Mouse (Mus musculus) embryonic fibroblast, embryonic 13.5 days (primary cell): Measurements from ENCODE around the gene Xpa. TPM values are rescaled to one million over a fixed set of nuclear protein-coding genes. Genes with fewer than 3 reads are reported as not detected.

ENCODE experiments used
- H3K27ac ChIP-seq: 2 replicates; pipeline ENCODE4 v1.5.1; 2012; ENCODE audit warnings: low read length, control low read depth, inconsistent platforms; ENCODE audit not compliant: insufficient read depth
- H3K4me1 ChIP-seq: 2 replicates; pipeline ENCODE4 v1.6.1; 2011; ENCODE audit warnings: low read length; ENCODE audit not compliant: control insufficient read depth, insufficient read depth
- H3K4me3 ChIP-seq: 2 replicates; pipeline ENCODE4 v1.5.1; 2011; ENCODE audit warnings: mild to moderate bottlenecking, control low read depth, low read length; ENCODE audit not compliant: insufficient read depth
- CTCF ChIP-seq: IDR thresholded peaks from 2 replicates; pipeline ENCODE4 v1.5.1; 2011; ENCODE audit warnings: mild to moderate bottlenecking, control low read depth, low read length, moderate library complexity, borderline replicate concordance; ENCODE audit not compliant: insufficient read depth
- POLR2A ChIP-seq: IDR thresholded peaks from 2 replicates; pipeline ENCODE4 v1.6.1; 2011; ENCODE audit warnings: low read depth, mild to moderate bottlenecking, control low read depth, low read length, moderate library complexity
- polyA plus RNA-seq: library from polyadenylated mRNA; stranded (reverse); fragments of >200 nt; gene quantifications from 2 replicates; pipeline ENCODE4 v1.2.4, GENCODE M21; 2011; ENCODE audit warnings: low read depth; ENCODE audit not compliant: missing spikeins, insufficient read length

Gene Xpa
- polyA plus RNA-seq, 1 experiment = 23.6 TPM

- H3K27ac ChIP-seq = no peak overlapping the region
- H3K4me3 ChIP-seq = no peak overlapping the region
- no peaks in the 10 kb centered on the region for H3K4me1 ChIP-seq
- TF ChIP-seq CTCF (no peak), POLR2A (no peak)
Observed at GRCm38 (mm10) chr4:46186466-46186865, 9.6 kb downstream of the Xpa start.

GRCm38 (mm10) chr4:46185890-46186289 is 10.2 kb downstream of the Xpa start:
- Histone ChIP-seq H3K4me1 (no peaks in the 10 kb centered on the region), H3K4me3 (no peak overlapping the region), H3K27ac (no peak overlapping the region)
- no peak for TF ChIP-seq CTCF
- no peak for TF ChIP-seq POLR2A

GRCm38 (mm10) chr4:46185423-46185822 is 10.7 kb downstream of the Xpa start:
- Histone ChIP-seq H3K4me3 (no peak overlapping the region), H3K4me1 (no peaks in the 10 kb centered on the region), H3K27ac (no peak overlapping the region)
- TF ChIP-seq POLR2A = no peak
- no peak for TF ChIP-seq CTCF

GRCm38 (mm10) chr4:46182181-46182580 is 13.9 kb downstream of the Xpa start:
- TF ChIP-seq POLR2A (no peak), CTCF (no peak)
- Histone ChIP-seq H3K27ac (no peak overlapping the region), H3K4me1 (no peaks in the 10 kb centered on the region), H3K4me3 (no peak overlapping the region)

- TF ChIP-seq CTCF (no peak), POLR2A (no peak)
Observed at GRCm38 (mm10) chr4:46181168-46181567, 14.9 kb downstream of the Xpa start.

GRCm38 (mm10) chr4:46177496-46177895 is 18.6 kb downstream of the Xpa start:
- no peak overlapping the region for H3K27ac ChIP-seq
- no peak overlapping the region for H3K4me3 ChIP-seq
- TF ChIP-seq POLR2A (no peak), CTCF (no peak)
- no peaks in the 10 kb centered on the region for H3K4me1 ChIP-seq

More at GRCm38 (mm10) chr4:46181168-46181567, 14.9 kb downstream of the Xpa start:
- Histone ChIP-seq H3K27ac (no peak overlapping the region), H3K4me3 (no peak overlapping the region), H3K4me1 (no peaks in the 10 kb centered on the region)

GRCm38 (mm10) chr4:46177018-46177417 is 19.1 kb downstream of the Xpa start:
- no peak for TF ChIP-seq POLR2A
- TF ChIP-seq CTCF = no peak
- no peaks in the 10 kb centered on the region for H3K4me1 ChIP-seq
- H3K4me3 ChIP-seq = no peak overlapping the region
- H3K27ac ChIP-seq = no peak overlapping the region

- no peak overlapping the region for H3K27ac ChIP-seq
- TF ChIP-seq POLR2A (no peak), CTCF (no peak)
- no peaks in the 10 kb centered on the region for H3K4me1 ChIP-seq
- H3K4me3 ChIP-seq = no peak overlapping the region
Observed at GRCm38 (mm10) chr4:46176313-46176712, 19.8 kb downstream of the Xpa start.

GRCm38 (mm10) chr4:46171761-46172160 is 24.4 kb downstream of the Xpa start:
- H3K27ac ChIP-seq = no peak overlapping the region
- TF ChIP-seq CTCF (no peak), POLR2A (no peak)
- no peak overlapping the region for H3K4me3 ChIP-seq
- H3K4me1 ChIP-seq = no peaks in the 10 kb centered on the region

- Histone ChIP-seq H3K4me1 (no peaks in the 10 kb centered on the region), H3K27ac (no peak overlapping the region), H3K4me3 (no peak overlapping the region)
- TF ChIP-seq POLR2A (no peak), CTCF (no peak)
Observed at GRCm38 (mm10) chr4:46165831-46166230, 30.3 kb downstream of the Xpa start.

- Histone ChIP-seq H3K4me3 (no peak overlapping the region), H3K4me1 (no peaks in the 10 kb centered on the region), H3K27ac (no peak overlapping the region)
- TF ChIP-seq POLR2A (no peak), CTCF (no peak)
Observed at GRCm38 (mm10) chr4:46164027-46164426, 32.1 kb downstream of the Xpa start.
